Mouse (Mus musculus) neural tube, embryonic 12.5 days (tissue): Measurements from ENCODE around the gene Map1lc3a. TPM values are rescaled to one million over a fixed set of nuclear protein-coding genes. Genes with fewer than 3 reads are reported as not detected.

Source experiments
- ATAC-seq: fragments of 200-750 bp; cut with Nextera tagmentation; 2 replicates; pipeline ENCODE4 v1.8.0; 2017; ENCODE audit warnings: low read depth, mild to moderate bottlenecking, moderate TSS enrichment, moderate library complexity; ENCODE audit not compliant: low FRiP score
- H3K27ac ChIP-seq: fragments of 300-500 bp; sonication (generic); 2 replicates; pipeline ENCODE4 v1.5.1; 2016
- H3K27me3 ChIP-seq: fragments of 300-500 bp; sonication (generic); replicated peaks from 2 replicates; pipeline ENCODE4 v1.6.1; 2016; ENCODE audit warnings: mild to moderate bottlenecking
- H3K36me3 ChIP-seq: fragments of 300-500 bp; sonication (generic); 2 replicates; pipeline ENCODE4 v1.6.1; 2016; ENCODE audit warnings: mild to moderate bottlenecking
- H3K4me1 ChIP-seq: fragments of 300-500 bp; sonication (generic); 2 replicates; pipeline ENCODE4 v1.6.1; 2016
- H3K4me2 ChIP-seq: fragments of 300-500 bp; sonication (generic); replicated peaks from 2 replicates; pipeline ENCODE4 v1.6.1; 2016; ENCODE audit warnings: mild to moderate bottlenecking
- H3K4me3 ChIP-seq: fragments of 300-500 bp; sonication (generic); 2 replicates; pipeline ENCODE4 v1.5.1; 2016
- H3K9ac ChIP-seq: fragments of 300-500 bp; sonication (generic); 2 replicates; pipeline ENCODE4 v1.6.1; 2016; ENCODE audit warnings: mild to moderate bottlenecking
- H3K9me3 ChIP-seq: fragments of 300-500 bp; sonication (generic); 2 replicates; pipeline ENCODE4 v1.6.1; 2016; ENCODE audit warnings: mild to moderate bottlenecking
- WGBS: fragments of 180-500 bp; shearing (Covaris S2); methylation state at CpG from one replicate; pipeline ENCODE4 v1.1.7; 2016; 5-methylcytosine and 5-hydroxymethylcytosine counted together
- polyA plus RNA-seq: library from polyadenylated mRNA; unstranded; fragments of >200 nt; fragmentation: Nextera tagmentation; extraction: Ambion mirVana; gene quantifications from 2 replicates; pipeline ENCODE4 v1.2.1, GENCODE M21; 2016

Gene Map1lc3a
- 275 and 301 TPM in 2 replicates for polyA plus RNA-seq

- H3K4me3 ChIP-seq: peak within 1 kb of the TSS; percentile 87
- H3K36me3 ChIP-seq: peaks cover 9% of the 10 kb centered on the region
- peak within 1 kb of the TSS; percentile 87 for H3K9ac ChIP-seq
- peaks cover 15% of the 10 kb centered on the region for H3K4me1 ChIP-seq
- H3K27ac ChIP-seq: peak within 1 kb of the TSS; percentile 53; the same call in 1 of the 2 replicates
- H3K4me2 ChIP-seq: peak within 1 kb of the TSS; percentile 84
- no peaks in the 10 kb centered on the region for H3K9me3 ChIP-seq
- WGBS: 1% methylated on average over 47 of the region's 47 CpGs
- ATAC-seq: peak; percentile 92
- H3K27me3 ChIP-seq: no peaks in the 10 kb centered on the region
Measured at GRCm38 (mm10) chr2:155276195-155276594, at the start of gene Map1lc3a. Map1lc3a (plus strand) TSS chr2:155276297.

GRCm38 (mm10) chr2:155235746-155236361 lies 40.2 kb upstream of the Map1lc3a start:
- peak overlapping the region; percentile 90 for H3K9ac ChIP-seq
- 7% methylated on average over 13 of the region's 13 CpGs for WGBS
- peak overlapping the region; percentile 92 for H3K4me3 ChIP-seq
- peak; percentile 87 for ATAC-seq
- peak overlapping the region; percentile 81 for H3K4me2 ChIP-seq
- H3K27ac ChIP-seq: 0 out of 2 replicates have a peak overlapping the region, but pooled peaks have one; percentile 68
- peaks cover 15% of the 10 kb centered on the region for H3K4me1 ChIP-seq
- H3K36me3 ChIP-seq: peaks cover 4% of the 10 kb centered on the region; the same call in 1 of the 2 replicates
- no peaks in the 10 kb centered on the region for H3K27me3 ChIP-seq
- no peaks in the 10 kb centered on the region for H3K9me3 ChIP-seq

- peak within 1 kb of the TSS; percentile 92 for H3K4me3 ChIP-seq
- H3K27me3 ChIP-seq: no peaks in the 10 kb centered on the region
- H3K9ac ChIP-seq: peak within 1 kb of the TSS; percentile 90
- H3K4me2 ChIP-seq: peak within 1 kb of the TSS; percentile 81
- peak; percentile 99 for ATAC-seq
- WGBS: under 1% methylated on average over 50 of the region's 50 CpGs
- peaks cover 15% of the 10 kb centered on the region for H3K4me1 ChIP-seq
- peaks cover 10% of the 10 kb centered on the region; the same call in 1 of the 2 replicates for H3K36me3 ChIP-seq
- no peaks in the 10 kb centered on the region for H3K9me3 ChIP-seq
- H3K27ac ChIP-seq: peak within 1 kb of the TSS; percentile 83
Measured at GRCm38 (mm10) chr2:155236362-155236992, 39.6 kb upstream of the Map1lc3a start, which contains the start of gene Dynlrb1. Dynlrb1 (plus strand) TSS chr2:155236533.

GRCm38 (mm10) chr2:155237276-155237675 lies 38.8 kb upstream of the Map1lc3a start:
- Histone ChIP-seq H3K27me3 (no peaks in the 10 kb centered on the region), H3K36me3 (peaks cover 12% of the 10 kb centered on the region), H3K4me3 (peak overlapping the region; percentile 92), H3K9me3 (no peaks in the 10 kb centered on the region), H3K9ac (peak overlapping the region; percentile 90), H3K27ac (no peak overlapping the region), H3K4me2 (peak overlapping the region; percentile 81), H3K4me1 (peaks cover 15% of the 10 kb centered on the region)
- 31% methylated on average over 4 of the region's 4 CpGs for WGBS
- ATAC-seq: no peak

- WGBS: 84% methylated on average over 4 of the region's 4 CpGs
- H3K27ac ChIP-seq: no peak overlapping the region
- no peaks in the 10 kb centered on the region for H3K27me3 ChIP-seq
- H3K9ac ChIP-seq: no peak overlapping the region
- H3K4me2 ChIP-seq: no peak overlapping the region
- no peak overlapping the region for H3K4me3 ChIP-seq
- ATAC-seq: no peak
- peaks cover 12% of the 10 kb centered on the region for H3K4me1 ChIP-seq
- peaks cover 47% of the 10 kb centered on the region for H3K36me3 ChIP-seq
- no peaks in the 10 kb centered on the region for H3K9me3 ChIP-seq
Measured at GRCm38 (mm10) chr2:155240915-155241314, 35.2 kb upstream of the Map1lc3a start.

DNA sequence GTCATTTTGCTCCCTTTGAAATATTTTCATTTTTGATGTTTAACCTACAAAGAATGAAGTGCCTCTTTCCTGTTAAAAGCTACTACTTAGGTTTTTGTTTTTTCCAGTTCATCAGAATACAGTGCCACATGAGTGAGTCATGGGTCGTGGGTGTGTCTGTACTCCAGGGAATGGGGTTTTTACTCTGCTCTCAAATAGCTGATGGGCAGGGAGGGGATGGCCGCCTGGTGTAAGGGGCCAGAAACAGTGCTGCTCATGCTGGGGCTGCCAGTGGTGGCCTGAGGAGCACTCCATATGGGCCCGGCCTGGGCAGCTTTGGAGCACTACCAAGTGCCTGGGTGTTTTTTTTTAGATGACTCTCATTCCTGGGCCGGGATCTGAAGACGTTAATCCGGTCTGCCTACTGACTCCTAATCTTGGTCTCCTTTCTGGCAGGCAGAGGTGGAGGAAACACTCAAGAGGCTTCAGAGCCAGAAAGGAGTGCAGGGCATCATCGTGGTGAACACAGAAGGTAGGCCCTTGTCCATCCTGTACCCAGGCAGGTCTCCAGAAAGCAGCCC lies 33.7 kb upstream of the Map1lc3a start:
- no peak for ATAC-seq
- H3K4me2 ChIP-seq: no peak overlapping the region
- H3K36me3 ChIP-seq: peaks cover 59% of the 10 kb centered on the region
- H3K4me3 ChIP-seq: no peak overlapping the region
- no peaks in the 10 kb centered on the region for H3K9me3 ChIP-seq
- no peaks in the 10 kb centered on the region for H3K27me3 ChIP-seq
- WGBS: 89% methylated on average over 7 of the region's 7 CpGs
- no peak overlapping the region for H3K9ac ChIP-seq
- H3K27ac ChIP-seq: no peak overlapping the region
- peaks cover 8% of the 10 kb centered on the region for H3K4me1 ChIP-seq

- Histone ChIP-seq H3K27ac (no peak overlapping the region), H3K36me3 (peaks cover 90% of the 10 kb centered on the region), H3K4me3 (no peak overlapping the region), H3K27me3 (no peaks in the 10 kb centered on the region), H3K9me3 (no peaks in the 10 kb centered on the region), H3K4me2 (no peak overlapping the region), H3K9ac (no peak overlapping the region), H3K4me1 (no peaks in the 10 kb centered on the region)
- WGBS: 94% methylated on average over 4 of the region's 4 CpGs
- no peak for ATAC-seq
Measured at GRCm38 (mm10) chr2:155246231-155246630, 29.9 kb upstream of the Map1lc3a start.

- Histone ChIP-seq H3K4me1 (no peaks in the 10 kb centered on the region), H3K4me2 (no peak overlapping the region), H3K27me3 (no peaks in the 10 kb centered on the region), H3K9ac (no peak overlapping the region), H3K36me3 (peaks cover 83% of the 10 kb centered on the region), H3K4me3 (no peak overlapping the region), H3K27ac (no peak overlapping the region), H3K9me3 (no peaks in the 10 kb centered on the region)
- WGBS: 97% methylated on average over 1 of the region's 1 CpGs
- ATAC-seq: no peak
Measured at GRCm38 (mm10) chr2:155248206-155248605, 27.9 kb upstream of the Map1lc3a start.

GRCm38 (mm10) chr2:155248718-155249117 lies 27.4 kb upstream of the Map1lc3a start:
- Histone ChIP-seq H3K9ac (no peak overlapping the region), H3K4me2 (no peak overlapping the region), H3K36me3 (peaks cover 78% of the 10 kb centered on the region), H3K9me3 (no peaks in the 10 kb centered on the region), H3K4me1 (no peaks in the 10 kb centered on the region), H3K27ac (no peak overlapping the region), H3K27me3 (no peaks in the 10 kb centered on the region), H3K4me3 (no peak overlapping the region)
- WGBS: 76% methylated on average over 2 of the region's 2 CpGs
- ATAC-seq: no peak

DNA sequence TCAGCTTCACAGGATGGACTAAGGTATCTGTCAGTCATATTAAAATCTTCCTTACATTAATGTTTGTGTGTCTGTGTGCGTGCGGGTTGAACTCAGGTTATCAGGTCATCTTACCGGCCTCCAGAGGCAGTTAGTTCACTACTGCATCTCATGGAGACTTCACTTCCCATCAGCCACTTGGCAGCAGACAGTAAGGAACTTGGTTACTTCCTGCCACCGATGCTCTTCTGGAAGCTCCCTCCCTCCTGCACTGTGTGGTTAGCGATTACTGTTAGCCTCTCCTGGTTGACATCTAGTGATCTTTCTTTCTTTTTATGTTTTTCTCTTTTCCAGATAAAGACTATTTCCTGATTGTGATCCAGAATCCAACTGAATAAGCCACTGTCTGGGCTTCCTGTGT lies 26.5 kb upstream of the Map1lc3a start:
- H3K9ac ChIP-seq: no peak overlapping the region
- no peak overlapping the region for H3K4me2 ChIP-seq

DNA sequence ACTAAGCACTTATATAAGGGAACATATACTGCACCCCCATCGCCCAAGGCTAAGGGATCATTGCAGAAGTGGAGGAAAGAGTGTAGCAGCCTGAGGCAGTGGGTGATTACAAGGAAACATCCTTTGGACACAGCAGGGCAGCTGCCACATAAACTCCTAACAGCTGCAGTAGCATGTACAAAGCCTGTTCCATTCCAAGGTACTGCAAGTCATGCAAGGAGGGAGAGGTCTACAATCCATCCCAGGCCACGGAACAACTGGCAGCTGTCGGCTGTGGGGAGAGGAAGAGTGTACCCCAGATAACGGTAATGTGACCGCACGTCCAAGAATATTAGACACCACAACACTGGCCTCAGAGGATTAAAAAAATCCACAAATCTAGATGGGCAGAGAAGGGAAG lies 10.6 kb upstream of the Map1lc3a start:
- Histone ChIP-seq H3K4me3 (no peak overlapping the region), H3K36me3 (no peaks in the 10 kb centered on the region), H3K4me2 (no peak overlapping the region), H3K4me1 (no peaks in the 10 kb centered on the region), H3K9me3 (no peaks in the 10 kb centered on the region), H3K27ac (no peak overlapping the region), H3K9ac (no peak overlapping the region), H3K27me3 (no peaks in the 10 kb centered on the region)
- no peak for ATAC-seq
- 93% methylated on average over 6 of the region's 6 CpGs for WGBS

More for the DNA sequence above, 26.5 kb upstream of the Map1lc3a start:
- Histone ChIP-seq H3K27ac (no peak overlapping the region), H3K4me1 (no peaks in the 10 kb centered on the region), H3K9me3 (no peaks in the 10 kb centered on the region), H3K27me3 (no peaks in the 10 kb centered on the region), H3K4me3 (no peak overlapping the region), H3K36me3 (peaks cover 70% of the 10 kb centered on the region)
- ATAC-seq: no peak
- 95% methylated on average over 5 of the region's 5 CpGs for WGBS

GRCm38 (mm10) chr2:155266896-155267295 lies 9.2 kb upstream of the Map1lc3a start:
- ATAC-seq: no peak
- no peaks in the 10 kb centered on the region for H3K36me3 ChIP-seq
- no peak overlapping the region for H3K4me3 ChIP-seq
- no peaks in the 10 kb centered on the region for H3K27me3 ChIP-seq
- H3K9ac ChIP-seq: no peak overlapping the region
- no peak overlapping the region for H3K27ac ChIP-seq
- whole genome bisulfite sequencing: 89% methylated on average over 5 of the region's 5 CpGs
- H3K9me3 ChIP-seq: no peaks in the 10 kb centered on the region
- no peaks in the 10 kb centered on the region for H3K4me1 ChIP-seq
- H3K4me2 ChIP-seq: no peak overlapping the region
